Mouse (Mus musculus) kidney, adult 2 months (tissue): ENCODE results near the gene Lgr6.

Experiments
- CTCF ChIP-seq: fragments of 200-500 bp; conservative IDR thresholded peaks from 2 replicates; pipeline ENCODE4 v1.5.1; 2011; ENCODE audit warnings: low read depth, mild to moderate bottlenecking, control low read depth, low read length, moderate library complexity, mixed read lengths; ENCODE audit not compliant: insufficient read depth, insufficient read length
- POLR2A ChIP-seq: fragments of 200-500 bp; IDR thresholded peaks from one replicate; pipeline ENCODE4 v1.6.1; 2011; ENCODE audit warnings: low read depth, low read length, control low read depth

GRCm38 (mm10) chr1:135097441-135097840, 7.6 kb downstream of the Lgr6 start:
- no peak for TF ChIP-seq POLR2A
- TF ChIP-seq CTCF = no peak
